Mouse (Mus musculus) mature B cell (primary cell): ENCODE results near the gene Rapgef3.

Experiments
- in situ Hi-C: fragments of 300-500 bp; cut with MboI; formaldehyde crosslinking; loops from 2 replicates; pipeline ENCODE4 v1.14.3; 2019

The Rapgef3 gene

DNA sequence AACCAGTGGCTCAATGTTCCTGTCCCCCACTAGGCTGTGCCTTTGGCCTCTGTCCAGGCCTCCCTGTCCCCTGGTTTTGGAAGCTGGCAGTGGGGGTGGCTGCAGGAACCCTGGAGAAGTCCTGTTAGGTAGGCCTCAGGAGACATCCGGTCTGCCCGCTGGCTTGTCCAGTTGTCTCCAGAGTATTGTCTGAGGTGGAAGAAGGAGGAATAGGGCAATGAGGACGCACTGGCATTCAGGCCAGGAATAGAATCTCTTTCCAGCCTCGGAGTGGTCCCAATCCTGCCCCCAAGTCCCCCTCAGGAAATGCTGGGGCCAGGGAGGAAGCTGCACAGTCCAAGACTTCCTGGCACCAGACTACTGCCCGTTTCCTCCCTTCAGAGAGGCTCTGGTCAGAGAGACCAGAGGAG lies 6.2 kb upstream of the Rapgef3 start:
- in situ Hi-C loops = no loop called here

DNA sequence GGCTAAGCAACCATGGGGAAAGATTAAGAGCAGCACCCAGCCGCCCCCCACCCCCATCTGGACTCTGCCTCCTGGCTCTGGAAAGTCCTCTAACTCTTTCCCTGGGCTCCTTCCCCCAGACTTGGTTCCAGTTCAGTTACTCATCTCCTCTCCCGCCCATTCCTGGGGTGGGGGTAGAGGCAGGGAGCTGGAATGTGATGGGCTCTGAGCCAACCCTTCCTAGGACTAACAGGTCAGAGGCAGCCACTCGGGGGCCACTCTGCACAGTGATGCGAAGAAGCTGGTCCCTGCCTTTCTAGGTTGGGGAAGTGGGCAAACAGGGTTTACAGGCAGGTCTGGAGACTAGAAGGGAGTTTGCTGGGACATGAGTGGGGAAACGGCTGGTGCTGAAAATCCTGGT lies 5.3 kb upstream of the Rapgef3 start:
- in situ Hi-C loops = no loop called here

DNA sequence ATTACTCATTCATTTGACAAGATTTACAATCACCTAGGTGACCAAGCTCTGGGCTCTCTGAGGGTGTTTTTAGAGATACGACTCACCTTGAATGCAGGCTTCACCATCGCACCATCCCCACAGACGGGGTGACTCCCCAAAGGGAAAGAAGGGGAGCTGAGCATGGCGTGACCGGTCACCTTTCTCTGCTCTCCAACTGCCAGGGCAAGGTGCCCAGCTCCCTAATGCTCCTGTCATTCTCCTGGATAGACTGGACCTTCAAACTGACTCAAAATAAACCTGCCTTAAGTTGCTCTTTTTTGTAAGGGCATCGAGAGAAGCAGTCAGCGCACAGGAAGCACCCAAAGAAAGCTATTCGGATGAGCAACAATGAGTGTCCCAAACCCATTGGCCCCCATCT lies 2.5 kb upstream of the Rapgef3 start:
- in situ Hi-C loops = no loop called here

DNA sequence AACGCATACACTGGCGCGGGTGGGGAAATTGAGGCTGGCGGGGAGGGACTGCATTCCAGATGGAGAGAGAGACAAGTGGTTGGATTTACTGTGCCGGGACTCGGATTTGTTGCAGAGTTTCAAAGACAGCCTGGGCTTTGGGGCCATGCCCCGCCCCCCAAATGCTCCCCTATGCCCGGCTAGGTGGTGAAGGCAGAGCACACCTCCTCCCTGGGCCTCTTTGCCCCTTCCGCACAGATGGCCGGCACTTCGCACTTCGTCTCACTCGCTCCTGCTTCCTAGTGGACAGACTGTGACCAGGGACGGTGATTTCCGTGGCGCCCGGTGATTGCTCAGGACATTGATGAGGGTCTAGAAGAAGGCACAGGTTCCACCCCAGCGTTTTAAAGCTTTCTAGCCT lies 420 bp upstream of the Rapgef3 start:
- in situ Hi-C loops = no loop called here

DNA sequence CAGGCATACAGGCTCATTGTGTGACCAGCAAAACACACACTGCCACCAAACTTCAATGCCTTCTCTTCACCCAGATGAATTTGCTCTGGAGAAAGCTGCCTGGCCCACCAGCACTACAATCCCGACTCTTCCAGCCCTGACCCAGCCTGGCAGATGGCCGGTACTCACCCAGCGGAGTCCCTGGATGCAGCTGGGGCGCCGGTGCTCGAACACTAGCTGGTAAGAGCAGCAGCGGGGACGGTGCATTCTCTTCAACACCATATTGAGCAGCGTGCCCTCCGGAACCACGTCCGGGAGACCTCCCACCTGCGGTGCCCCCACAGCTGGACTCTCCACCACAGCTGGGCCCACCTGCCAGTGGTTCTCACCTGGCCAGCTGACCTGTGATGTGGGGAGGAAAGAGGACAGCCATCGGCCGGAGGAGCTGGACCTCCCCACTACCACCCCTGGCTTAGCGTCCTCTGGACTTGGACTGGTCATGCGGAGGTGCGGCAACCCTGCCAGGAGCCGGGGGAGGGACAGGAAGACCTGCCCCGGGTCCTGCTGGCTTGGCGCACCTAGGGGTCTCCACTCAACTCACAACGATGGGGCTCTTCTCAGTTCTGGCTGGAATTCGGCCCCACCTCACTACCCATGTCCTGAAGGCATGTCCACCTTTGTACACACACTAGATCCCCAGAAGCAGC lies 1.0 kb downstream of the Rapgef3 start:
- in situ Hi-C loops = no loop called here

DNA sequence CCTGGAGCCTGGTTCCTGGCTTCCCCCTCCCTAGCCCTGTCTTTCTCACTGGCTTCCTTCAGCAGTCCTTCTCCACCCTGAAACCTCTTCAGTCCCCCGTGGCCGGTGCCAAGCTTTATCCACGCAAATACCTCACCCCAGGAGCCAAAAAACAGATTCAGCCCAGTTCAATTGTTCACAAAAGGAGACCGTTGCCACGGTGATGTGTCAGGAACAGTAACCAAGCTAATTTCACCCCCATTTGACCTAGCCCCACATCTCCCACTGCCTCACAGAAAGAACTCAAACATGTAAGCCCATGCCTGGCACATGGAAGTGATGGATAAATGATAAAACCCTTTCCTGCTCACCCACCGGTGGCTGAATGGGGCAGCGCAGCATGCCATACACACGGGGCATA lies 1.6 kb downstream of the Rapgef3 start:
- in situ Hi-C loops = no loop called here

DNA sequence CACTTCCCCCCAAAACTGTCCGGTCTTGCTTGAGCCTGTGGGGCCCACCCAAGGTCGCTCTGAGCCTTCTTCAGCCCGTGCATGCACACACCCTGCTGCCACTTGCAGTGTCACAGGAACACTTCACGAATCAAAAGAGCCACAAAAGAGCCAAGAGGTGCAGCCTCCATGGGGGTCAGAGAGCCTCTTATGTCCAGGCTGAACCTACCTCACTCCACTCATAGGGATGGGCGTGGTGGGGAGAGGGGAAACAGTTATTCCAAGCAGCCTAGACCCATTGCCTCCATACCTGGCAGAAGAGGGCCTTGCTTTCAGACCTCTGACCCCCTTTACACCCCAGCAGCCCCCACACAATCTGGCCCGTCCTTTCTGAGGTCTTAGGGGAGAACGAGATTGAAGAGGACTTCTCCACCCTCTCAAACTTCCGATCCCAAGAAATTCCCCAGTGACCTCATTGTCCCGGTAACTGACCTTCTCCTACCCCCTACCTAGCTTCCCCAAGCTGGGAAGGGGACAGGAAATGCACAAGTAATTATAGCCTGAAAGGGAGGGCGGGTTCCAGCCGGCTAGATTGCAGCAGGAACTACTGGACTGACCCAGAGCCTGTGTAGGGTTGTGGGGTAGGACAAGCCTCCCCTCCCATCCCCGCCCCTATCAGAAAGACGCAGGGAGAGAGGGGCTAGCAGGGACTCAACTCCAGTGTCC lies 2.5 kb downstream of the Rapgef3 start:
- in situ Hi-C loops = no loop called here

DNA sequence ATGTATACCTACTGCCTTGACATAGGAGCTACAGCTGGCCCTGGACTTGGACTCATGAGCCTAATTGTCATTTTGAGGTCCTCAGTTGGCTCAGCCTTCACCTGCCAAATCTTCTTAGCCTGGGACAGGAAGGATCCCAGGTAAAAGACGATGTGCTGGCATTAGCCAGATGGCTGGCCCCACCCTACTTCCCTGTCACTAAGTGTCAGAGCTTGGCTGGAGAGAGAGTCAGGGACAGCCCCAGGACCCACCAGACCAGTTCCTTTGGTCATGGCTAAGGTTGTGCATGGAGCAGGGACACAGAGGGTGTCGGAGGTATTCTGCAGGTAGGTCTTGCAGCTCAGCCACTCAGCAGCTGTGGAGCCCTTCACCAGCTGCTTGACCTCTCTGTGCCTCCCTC lies 3.2 kb downstream of the Rapgef3 start:
- in situ Hi-C loops = no loop called here

DNA sequence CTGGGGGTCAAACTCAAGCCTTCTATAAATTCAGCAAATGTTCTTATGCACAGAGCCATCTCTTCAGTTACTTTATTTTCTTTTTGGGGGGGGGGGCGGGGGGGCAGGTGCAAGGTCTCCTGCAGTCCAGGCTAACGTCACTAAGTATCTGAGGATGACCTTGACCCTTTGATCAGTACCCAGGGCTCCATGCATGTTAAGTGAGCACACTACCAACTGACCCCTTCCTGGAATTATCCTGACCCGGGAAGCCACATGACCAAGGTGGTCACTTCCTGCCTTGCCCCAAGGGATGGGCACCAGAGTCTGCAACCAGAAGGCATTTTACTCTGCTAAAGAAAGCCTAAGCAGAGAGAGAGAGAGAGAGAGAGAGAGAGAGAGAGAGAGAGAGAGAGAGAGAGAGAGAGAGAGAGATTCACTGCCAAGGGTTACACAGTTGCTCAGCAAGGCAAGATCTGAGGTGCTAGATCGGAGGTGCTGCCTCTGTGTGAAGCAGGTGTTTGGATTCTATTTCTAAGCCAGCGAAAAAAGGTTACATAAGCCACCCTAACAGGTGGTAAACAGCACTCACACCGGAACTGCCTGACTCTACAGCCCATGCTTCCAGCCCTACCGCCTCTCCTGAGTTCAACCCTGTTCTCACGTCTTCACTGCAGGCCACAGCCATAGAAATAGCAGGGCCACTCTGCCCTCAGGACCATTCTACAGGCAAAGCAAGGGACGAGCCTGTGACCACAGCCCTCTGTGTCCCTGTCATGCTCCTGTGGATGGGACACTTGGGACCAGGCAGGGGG lies 4.3 kb downstream of the Rapgef3 start:
- in situ Hi-C loops = no loop called here

DNA sequence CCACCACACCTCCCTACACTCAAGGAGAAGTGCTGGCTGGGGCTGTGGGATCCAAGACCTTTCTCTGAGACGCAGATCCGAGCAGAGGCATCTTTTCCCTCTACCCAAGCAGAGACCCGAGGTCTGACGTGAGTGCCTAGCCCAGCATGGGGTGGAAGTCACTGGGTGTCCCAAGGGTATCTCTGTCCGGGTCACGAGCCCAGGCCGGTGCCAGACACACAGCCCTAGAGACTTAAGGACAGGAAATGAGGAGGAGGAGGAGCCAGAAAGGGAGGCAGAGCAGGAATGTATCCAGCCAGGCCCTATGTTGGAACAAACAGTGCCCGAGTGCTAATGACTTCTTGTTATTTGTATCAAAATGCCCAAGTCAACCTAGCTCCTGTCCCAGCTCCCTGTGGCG lies 5.0 kb downstream of the Rapgef3 start:
- in situ Hi-C loops = no loop called here

DNA sequence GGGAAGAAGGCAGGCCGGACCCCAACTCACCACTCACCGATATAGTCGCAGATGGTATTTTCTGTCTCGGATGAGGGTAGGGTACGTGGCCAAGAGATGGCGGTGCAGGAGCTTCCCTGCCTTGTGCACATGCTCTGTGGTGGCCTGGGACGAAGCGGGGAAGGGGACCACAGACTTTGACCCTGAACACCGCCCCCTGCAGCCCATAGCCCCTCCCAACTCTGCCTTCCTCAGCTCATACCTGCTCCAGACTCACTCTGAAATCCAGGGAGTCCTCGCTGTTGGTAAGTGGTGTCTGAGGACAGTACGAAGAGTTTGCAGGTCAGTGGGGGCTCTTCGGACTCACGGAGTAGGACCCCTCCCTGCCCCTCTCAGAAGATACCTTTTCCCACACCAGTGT lies 6.3 kb downstream of the Rapgef3 start:
- in situ Hi-C loops = no loop called here

DNA sequence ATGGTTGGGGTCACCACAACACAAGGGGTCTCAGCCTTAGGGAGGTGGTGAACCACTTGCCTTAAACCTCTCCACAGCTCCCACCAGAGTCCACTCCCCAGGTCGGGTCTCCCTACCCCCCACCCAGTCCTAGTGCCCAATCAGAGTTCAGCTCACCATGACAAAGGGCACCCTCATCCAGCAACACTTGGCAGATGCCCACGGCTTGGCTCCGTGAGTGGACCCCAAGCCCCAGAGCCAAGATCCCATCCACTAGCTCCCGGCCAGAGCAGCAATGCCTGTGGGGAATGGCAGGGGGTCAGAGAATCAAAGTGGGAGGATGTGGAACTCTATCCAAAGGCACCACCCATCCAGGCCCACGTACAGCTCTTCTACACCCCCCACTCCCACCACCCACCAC lies 6.8 kb downstream of the Rapgef3 start:
- in situ Hi-C loops = no loop called here

DNA sequence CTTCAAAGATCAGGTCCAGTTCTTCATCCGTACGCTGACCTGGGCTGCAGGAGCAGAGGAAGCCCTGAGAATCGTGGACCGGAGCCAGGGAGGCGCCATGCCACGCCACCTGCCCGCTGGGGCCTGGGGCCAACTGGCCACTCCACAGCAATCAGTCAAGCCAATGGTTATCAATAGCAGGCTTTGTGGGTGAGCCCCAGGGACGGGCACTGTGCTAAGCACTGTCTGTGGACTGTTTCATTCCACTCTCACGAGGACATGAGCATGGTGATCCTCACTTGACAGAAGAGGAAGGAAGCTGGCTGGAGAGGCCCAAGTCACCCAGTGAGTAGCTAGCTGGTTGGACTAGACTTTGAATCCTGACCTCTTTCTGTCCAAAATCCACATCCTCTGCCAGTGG lies 7.8 kb downstream of the Rapgef3 start:
- in situ Hi-C loops = no loop called here

DNA sequence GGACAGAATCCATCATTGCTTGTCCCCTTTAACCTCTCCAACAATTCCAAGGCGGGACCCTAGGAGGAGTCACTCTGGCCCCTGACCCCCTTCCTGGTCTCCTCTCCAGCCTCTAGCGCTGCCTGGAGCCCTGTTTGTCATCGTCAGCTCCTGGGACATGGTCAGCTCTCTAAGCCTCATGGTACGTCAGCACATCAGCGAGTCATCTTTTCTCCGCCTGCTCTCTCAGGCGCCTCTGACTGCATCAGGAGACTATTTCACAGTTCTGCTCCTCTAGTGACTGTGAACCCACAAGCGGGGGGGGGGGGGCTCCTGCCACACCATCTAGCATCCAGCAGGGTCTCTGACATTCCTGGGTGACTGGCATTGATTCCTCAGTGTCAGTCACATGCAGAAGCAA lies 12.4 kb downstream of the Rapgef3 start:
- in situ Hi-C loops = no loop called here

DNA sequence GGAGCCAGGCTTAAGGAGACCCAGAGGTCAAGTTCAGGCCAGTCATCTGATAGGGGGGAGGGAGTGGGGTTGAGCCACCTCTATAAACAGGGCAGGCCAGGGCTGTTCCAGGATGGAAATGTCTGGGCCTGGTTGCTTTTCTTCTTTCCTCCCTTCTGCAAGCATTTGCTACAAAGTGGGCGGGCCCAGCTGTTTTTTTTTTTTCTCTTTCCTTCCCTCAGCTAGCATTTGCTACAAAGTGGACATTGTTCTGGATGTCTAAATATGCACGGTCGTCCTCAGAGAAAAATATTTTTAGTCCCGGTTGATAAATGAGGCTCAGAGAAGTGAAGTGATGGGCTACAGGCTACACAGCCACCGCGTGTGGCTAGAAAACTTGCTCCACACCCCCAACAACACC lies 13.3 kb downstream of the Rapgef3 start:
- in situ Hi-C loops = no loop called here

DNA sequence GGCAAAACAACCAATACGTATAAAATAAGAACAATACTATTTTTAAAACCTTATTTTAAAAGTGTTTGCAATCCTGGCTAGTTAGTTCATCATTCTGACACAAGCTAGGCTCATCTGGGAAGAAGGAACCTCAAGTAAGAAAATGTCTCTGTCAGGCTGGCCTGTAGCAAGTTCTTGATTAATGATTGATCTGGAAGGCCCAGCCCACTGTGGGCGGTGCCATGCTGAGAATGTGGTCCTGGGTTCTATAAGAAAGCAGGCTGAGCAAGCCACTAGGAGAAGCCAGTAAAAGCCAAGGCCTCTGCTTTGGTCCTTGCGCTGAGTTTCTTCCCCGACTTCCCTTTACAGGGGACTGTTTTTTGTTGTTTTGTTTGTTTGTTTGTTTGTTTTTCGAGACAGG lies 15.3 kb downstream of the Rapgef3 start:
- in situ Hi-C loops = no loop called here

DNA sequence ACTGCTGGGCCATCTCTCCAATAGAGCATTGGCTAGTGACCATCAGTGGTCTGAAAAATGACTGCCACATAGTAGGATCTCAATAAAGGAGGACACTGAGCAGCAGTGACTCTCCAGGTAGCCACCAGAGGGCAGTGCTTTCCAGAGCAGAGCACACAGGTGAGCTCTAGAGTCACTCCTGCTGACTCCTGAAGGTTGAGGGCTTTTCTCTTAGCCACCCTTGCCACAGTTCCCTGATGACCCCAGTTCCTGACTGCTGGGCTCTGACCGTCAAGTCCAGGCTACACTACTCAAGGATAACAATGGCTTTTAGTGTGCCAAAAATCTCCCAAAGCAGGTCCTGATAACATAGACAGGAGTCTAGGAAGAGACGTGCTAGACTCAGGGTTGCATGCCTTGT lies 16.1 kb downstream of the Rapgef3 start:
- in situ Hi-C loops = no loop called here

DNA sequence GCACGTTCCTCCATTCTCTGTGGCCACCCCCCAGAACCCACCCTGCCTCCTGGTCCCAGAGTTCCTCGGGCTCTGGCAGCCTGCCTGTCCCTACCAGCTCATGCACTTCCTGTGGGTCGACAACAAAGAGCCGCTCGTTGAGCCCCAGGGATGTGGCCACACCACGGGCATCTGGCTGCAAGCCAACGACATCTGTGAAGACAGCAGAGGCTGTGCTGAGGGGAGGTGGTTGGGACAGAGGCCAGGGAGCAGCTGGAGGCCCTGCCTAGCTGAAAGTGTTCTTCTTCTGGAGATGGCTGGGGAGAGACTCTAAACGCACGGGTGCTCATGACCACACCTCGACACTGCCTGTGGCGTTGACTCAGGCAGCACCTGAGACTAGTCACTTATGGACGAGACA lies 17.1 kb downstream of the Rapgef3 start:
- in situ Hi-C loops = no loop called here

DNA sequence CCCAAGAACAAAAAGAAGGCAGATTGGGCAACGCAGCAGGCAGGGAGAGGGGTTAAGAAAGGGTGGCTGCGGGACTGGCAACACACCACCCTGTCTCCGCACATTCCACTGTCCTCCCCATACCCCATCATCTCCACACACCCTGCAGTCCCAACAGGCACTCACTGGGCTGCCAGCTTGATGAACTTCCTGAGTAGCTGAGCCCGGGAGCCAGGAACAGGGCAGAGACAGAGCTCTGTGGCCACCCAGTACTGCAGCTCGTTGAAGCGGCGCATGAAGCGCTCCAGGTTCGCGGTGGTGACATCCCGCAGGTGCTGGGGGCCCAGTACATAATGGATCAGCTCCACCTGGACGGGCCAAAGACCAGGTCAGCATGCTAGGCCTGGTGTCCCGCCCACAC lies 17.9 kb downstream of the Rapgef3 start:
- in situ Hi-C loops = no loop called here

DNA sequence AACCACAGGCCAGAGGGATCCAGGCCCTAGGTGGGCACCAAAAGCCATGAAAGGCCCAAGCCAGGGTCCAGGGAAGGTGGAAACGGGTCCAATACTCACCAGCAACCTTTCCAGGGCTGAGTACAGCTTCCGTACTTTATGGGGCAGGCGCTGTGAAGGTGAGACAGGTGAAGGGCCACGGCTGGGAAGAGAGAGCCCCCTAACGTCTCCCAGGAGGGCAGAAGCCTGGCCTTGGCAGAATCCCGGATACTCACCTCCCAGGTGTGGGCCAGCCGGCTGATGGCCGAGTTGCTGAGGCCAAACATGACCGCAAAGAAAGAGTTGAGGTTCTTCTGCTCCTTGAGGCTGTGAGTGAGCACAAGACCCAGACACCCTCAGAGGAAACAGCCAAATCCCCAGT lies 18.4 kb downstream of the Rapgef3 start:
- in situ Hi-C loops = no loop called here

DNA sequence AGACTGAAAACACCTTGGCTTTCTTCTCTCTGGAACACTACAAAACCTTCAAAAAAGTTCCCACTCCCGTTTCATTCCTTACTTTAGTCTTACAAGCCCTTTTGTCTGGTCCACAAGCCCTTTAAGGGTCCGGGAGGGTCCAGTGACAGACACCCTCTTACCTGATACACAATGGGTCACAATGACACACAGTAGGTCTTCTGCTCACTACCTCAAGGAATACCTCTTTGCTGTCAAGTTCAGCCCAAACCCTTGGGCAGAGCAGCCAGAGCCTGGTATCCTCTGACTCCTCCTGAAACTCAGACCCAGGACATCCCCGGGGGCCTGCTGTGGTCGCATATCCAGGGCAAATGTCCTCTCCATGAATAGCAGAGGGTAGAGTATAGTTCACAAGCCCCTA lies 18.8 kb downstream of the Rapgef3 start:
- in situ Hi-C loops = no loop called here

DNA sequence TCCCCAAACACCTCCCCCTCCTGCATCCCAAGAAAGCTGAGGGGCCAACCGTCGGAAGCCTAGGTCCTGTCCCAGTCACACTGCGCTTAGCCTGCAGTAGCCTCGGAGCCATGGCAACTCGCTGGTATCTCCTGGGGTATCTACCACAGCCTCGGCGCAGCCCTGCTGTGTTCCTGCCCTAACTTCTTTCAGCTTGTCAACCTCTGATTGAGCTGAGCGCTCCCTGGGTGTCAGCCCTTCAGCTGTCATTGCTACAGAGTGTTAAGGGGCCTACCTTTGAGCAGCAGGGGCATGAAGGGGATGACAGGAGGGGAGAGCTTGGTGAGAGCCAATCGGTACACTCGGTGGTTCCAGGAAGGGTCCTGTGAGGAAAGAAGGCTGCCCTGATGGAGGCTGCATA lies 19.5 kb downstream of the Rapgef3 start:
- in situ Hi-C loops = no loop called here

DNA sequence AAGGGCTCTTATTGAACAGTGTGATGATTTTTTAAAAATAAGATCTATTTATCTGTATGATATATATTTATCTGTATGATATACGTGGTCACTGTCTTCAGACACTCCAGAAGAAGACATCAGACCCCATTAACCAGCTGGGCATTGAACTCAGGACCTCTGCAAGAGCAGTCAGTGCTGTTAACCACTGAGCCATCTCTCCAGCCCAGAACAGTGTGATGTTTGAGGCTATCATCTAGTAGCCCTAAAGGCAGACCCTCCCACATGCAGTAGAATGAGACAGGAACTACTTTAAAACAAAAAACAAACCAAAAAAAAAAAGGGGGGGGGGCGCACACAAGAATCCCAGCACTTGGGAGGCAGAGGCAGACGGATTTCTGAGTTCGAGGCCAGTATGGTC lies 20.3 kb downstream of the Rapgef3 start:
- in situ Hi-C loops = no loop called here
